Mouse (Mus musculus) heart, postnatal 10 days (tissue): Measurements from ENCODE around the gene Syngr4. TPM values are rescaled to one million over a fixed set of nuclear protein-coding genes. Genes with fewer than 3 reads are reported as not detected.
"Not testable (repeated sequence)": the region's sequence is repeated elsewhere in the genome, so short reads cannot be mapped to it uniquely, and the experiment has no call there.

Experiments
- DNase-seq, 2 experiments: peaks; one replicate each; pipeline ENCODE4 v3.0.0; 2021
- intact Hi-C: fragments of 180-260 bp; cut with DNase I; formaldehyde crosslinking; loops from one replicate; pipeline ENCODE4 v1.15.1; 2025
- total RNA-seq, 2 experiments: library from RNA; stranded (reverse); gene quantifications; 2 replicates each; pipeline ENCODE4 v1.2.3; 2021

Gene Syngr4
- total RNA-seq, 2 experiments from 2014 or later, result 0.37 TPM; not detected in 1

- intact Hi-C loops, result no loop called here
- DNase-seq, result no peak
Observed at GRCm38 (mm10) chr7:45917004-45917704, 20.6 kb upstream of the Syngr4 start.

GRCm38 (mm10) chr7:45916056-45917003, 19.8 kb upstream of the Syngr4 start:
- intact Hi-C loops, result no loop called here
- peak; percentile 87 to 88 for DNase-seq

- intact Hi-C loops, result no loop called here
- DNase-seq, result no peak
Observed at GRCm38 (mm10) chr7:45915011-45915410, 18.5 kb upstream of the Syngr4 start.

GRCm38 (mm10) chr7:45914067-45914466, 17.6 kb upstream of the Syngr4 start:
- intact Hi-C loops, result no loop called here
- DNase-seq, result no peak

GRCm38 (mm10) chr7:45909145-45909544, 12.6 kb upstream of the Syngr4 start:
- intact Hi-C loops, result no loop called here
- DNase-seq, result no peak

- intact Hi-C loops, result no loop called here
- no peak for DNase-seq
Observed at GRCm38 (mm10) chr7:45908384-45908783, 11.9 kb upstream of the Syngr4 start.

- intact Hi-C loops, result no loop called here
- DNase-seq, result no peak
Observed at GRCm38 (mm10) chr7:45906622-45907021, 10.1 kb upstream of the Syngr4 start.

- no peak for DNase-seq
- intact Hi-C loops, result no loop called here
Observed at GRCm38 (mm10) chr7:45902481-45903002, 6.0 kb upstream of the Syngr4 start.

GRCm38 (mm10) chr7:45901562-45901961, 5.0 kb upstream of the Syngr4 start:
- DNase-seq, result no peak
- intact Hi-C loops, result no loop called here

- peak in 1 of 2 experiments; percentile 20 for DNase-seq
- intact Hi-C loops, result not testable (repeated sequence)
Observed at GRCm38 (mm10) chr7:45898125-45898524, 1.6 kb upstream of the Syngr4 start.

- intact Hi-C loops, result loop anchor here (1.0 kb wide), 1 partner anchor 23 kb away; no protein-coding TSS in a partner anchor
- DNase-seq, result peak in 1 of 2 experiments; percentile 69
Observed at GRCm38 (mm10) chr7:45897258-45897757, 794 bp upstream of the Syngr4 start.

GRCm38 (mm10) chr7:45895931-45896516, 490 bp downstream of the Syngr4 start:
- intact Hi-C loops, result no loop called here
- DNase-seq, result peak in 1 of 2 experiments; percentile 23

- DNase-seq, result no peak
Observed at GRCm38 (mm10) chr7:45892651-45893050, 3.9 kb downstream of the Syngr4 start.

GRCm38 (mm10) chr7:45887246-45887645, 9.3 kb downstream of the Syngr4 start:
- no peak for DNase-seq
- intact Hi-C loops, result no loop called here

More at GRCm38 (mm10) chr7:45892651-45893050, 3.9 kb downstream of the Syngr4 start:
- intact Hi-C loops, result no loop called here

GRCm38 (mm10) chr7:45881011-45881410, 15.5 kb downstream of the Syngr4 start:
- intact Hi-C loops, result no loop called here
- no peak for DNase-seq

- intact Hi-C loops, result no loop called here
- no peak for DNase-seq
Observed at GRCm38 (mm10) chr7:45880531-45880930, 16.0 kb downstream of the Syngr4 start.

GRCm38 (mm10) chr7:45878278-45878677, 18.2 kb downstream of the Syngr4 start, which contains the start of gene Grin2d:
TSS of gene Grin2d (minus strand) at chr7:45878378.
- DNase-seq, intact Hi-C loops: not testable (repeated sequence)

GRCm38 (mm10) chr7:45876895-45877294, 19.6 kb downstream of the Syngr4 start:
- intact Hi-C loops, result no loop called here
- DNase-seq, result no peak

- DNase-seq, result peak; percentile 76 to 77
- intact Hi-C loops, result loop anchor here (1.0 to 2.0 kb wide), 2 partner anchors 51 to 136 kb away; partner anchors contain the start of gene Ccdc114
Observed at GRCm38 (mm10) chr7:45873061-45873947, 23.2 kb downstream of the Syngr4 start.
